Comparison of ENCODE assay signal across 22 mouse cellular contexts in genomic region chr2:118500191-118500590, GRCm38 (mm10). TPM values are rescaled to one million over a fixed set of nuclear protein-coding genes. Genes with fewer than 3 reads are reported as not detected.
DNase-seq lines count a peak whose midpoint lies in the region; ATAC-seq and TF ChIP-seq lines count a peak whose summit lies in the region.
"Had no signal": no experiment of that assay in that cellular context is flagged by ENCODE, and none has a peak within 500 bp of the region (broad histone marks: within the 10 kb centered on the region; RNA-seq: fewer than 3 reads in every experiment).

No protein-coding gene starts in this region.

- no peak for DNase-seq in forebrain, embryonic 10.5 days (ENCODE audit: extremely low spot score, low spot score)
- DNase-seq in forebrain, postnatal 0 days = no peak
- DNase-seq in midbrain, embryonic 11.5 days (ENCODE audit: low spot score, missing footprints) = peak; percentile 51
- DNase-seq in midbrain, embryonic 14.5 days = no peak
- DNase-seq in limb, embryonic 11.5 days (ENCODE audit: low spot score) = no peak
- DNase-seq in thymus, postnatal 36 days = peak; percentile 55 to 62
- no peak for DNase-seq in stomach, postnatal 0 days (ENCODE audit: low spot score)
- DNase-seq: cerebellum, adult 18-20 months; gastrocnemius, postnatal 14 days; heart, adult 18-20 months; lung, postnatal 10 days had no signal

- ATAC-seq in forebrain, postnatal 0 days = no peak
- no peak for ATAC-seq in midbrain, embryonic 11.5 days (ENCODE audit: low FRiP score)
- ATAC-seq in midbrain, embryonic 14.5 days (ENCODE audit: low FRiP score, low TSS enrichment) = no peak
- ATAC-seq in limb, embryonic 11.5 days (ENCODE audit: insufficient number of reproducible peaks, low FRiP score, low TSS enrichment, low read depth) = no peak
- ATAC-seq in stomach, postnatal 0 days (ENCODE audit: low FRiP score, low TSS enrichment) = no peak
- no peak for ATAC-seq in monocyte, adult 5-6 weeks (replicated peaks; ENCODE audit: insufficient number of reproducible peaks, low FRiP score, low TSS enrichment, poor library complexity, severe bottlenecking)
- ATAC-seq: activated CD4-positive, CD25-positive, alpha-beta regulatory T cell, adult 4 months; forebrain, embryonic 13.5 days; intestine, embryonic 16.5 days; midbrain, embryonic 13.5 days had no signal

- WGBS in forebrain, embryonic 10.5 days = 90% methylated on average over 2 of the region's 2 CpGs
- 87% methylated on average over 2 of the region's 2 CpGs for WGBS in forebrain, postnatal 0 days
- WGBS in midbrain, embryonic 11.5 days = 82% methylated on average over 2 of the region's 2 CpGs
- WGBS in midbrain, embryonic 14.5 days = 88% methylated on average over 2 of the region's 2 CpGs
- WGBS in limb, embryonic 11.5 days = 86% methylated on average over 2 of the region's 2 CpGs
- WGBS in stomach, postnatal 0 days = 88% methylated on average over 2 of the region's 2 CpGs

- H3K9me3 ChIP-seq in forebrain, embryonic 10.5 days = no peaks in the 10 kb centered on the region
- no peaks in the 10 kb centered on the region for H3K9me3 ChIP-seq in forebrain, postnatal 0 days (ENCODE audit: low read length)
- no peaks in the 10 kb centered on the region for H3K9me3 ChIP-seq in midbrain, embryonic 11.5 days (ENCODE audit: control insufficient read depth, low read length)
- no peaks in the 10 kb centered on the region for H3K9me3 ChIP-seq in midbrain, embryonic 14.5 days (ENCODE audit: control insufficient read depth, low read length)
- no peaks in the 10 kb centered on the region for H3K9me3 ChIP-seq in limb, embryonic 11.5 days (ENCODE audit: control insufficient read depth, low read length)
- no peaks in the 10 kb centered on the region for H3K9me3 ChIP-seq in stomach, postnatal 0 days (ENCODE audit: control insufficient read depth, low read length)
- H3K9me3 ChIP-seq: forebrain, embryonic 13.5 days; G1E; heart, embryonic 15.5 days; hindbrain, embryonic 13.5 days; midbrain, embryonic 13.5 days; stomach, embryonic 15.5 days had no signal

- no peak overlapping the region for H3K4me3 ChIP-seq in forebrain, embryonic 10.5 days
- no peak overlapping the region for H3K4me3 ChIP-seq in forebrain, postnatal 0 days (ENCODE audit: low read depth, low read length)
- no peak overlapping the region for H3K4me3 ChIP-seq in midbrain, embryonic 11.5 days (ENCODE audit: low read depth, low read length)
- H3K4me3 ChIP-seq in midbrain, embryonic 14.5 days (replicated peaks; ENCODE audit: low read depth, low read length) = no peak overlapping the region
- H3K4me3 ChIP-seq in limb, embryonic 11.5 days (ENCODE audit: low read depth, low read length) = no peak overlapping the region
- H3K4me3 ChIP-seq in stomach, postnatal 0 days (ENCODE audit: low read depth, low read length) = no peak overlapping the region
- H3K4me3 ChIP-seq: forebrain, embryonic 13.5 days; heart, embryonic 15.5 days; hindbrain, embryonic 13.5 days; midbrain, embryonic 13.5 days; myocyte; stomach, embryonic 15.5 days had no signal

- H3K4me2 ChIP-seq in forebrain, postnatal 0 days (ENCODE audit: low read depth) = no peak overlapping the region
- H3K4me2 ChIP-seq in midbrain, embryonic 11.5 days = no peak overlapping the region
- H3K4me2 ChIP-seq in midbrain, embryonic 14.5 days (ENCODE audit: low read length) = no peak overlapping the region
- H3K4me2 ChIP-seq in limb, embryonic 11.5 days (ENCODE audit: low read depth, severe bottlenecking) = no peak overlapping the region
- H3K4me2 ChIP-seq in stomach, postnatal 0 days (replicated peaks; ENCODE audit: low read depth) = no peak overlapping the region
- H3K4me2 ChIP-seq: forebrain, embryonic 13.5 days; heart, embryonic 15.5 days; hindbrain, embryonic 13.5 days; midbrain, embryonic 13.5 days; stomach, embryonic 15.5 days had no signal

- no peak overlapping the region for H3K9ac ChIP-seq in forebrain, postnatal 0 days
- H3K9ac ChIP-seq in midbrain, embryonic 11.5 days (ENCODE audit: low read length) = no peak overlapping the region
- H3K9ac ChIP-seq in midbrain, embryonic 14.5 days (replicated peaks; ENCODE audit: low read length) = no peak overlapping the region
- H3K9ac ChIP-seq in limb, embryonic 11.5 days (ENCODE audit: low read length) = no peak overlapping the region
- no peak overlapping the region for H3K9ac ChIP-seq in stomach, postnatal 0 days (ENCODE audit: low read length)
- H3K9ac ChIP-seq: forebrain, embryonic 13.5 days; heart, embryonic 15.5 days; liver, postnatal 0 days; midbrain, embryonic 13.5 days; stomach, embryonic 15.5 days had no signal

- peaks cover 13% of the 10 kb centered on the region; the same call in 1 of the 2 replicates for H3K27me3 ChIP-seq in forebrain, embryonic 10.5 days (ENCODE audit: poor library complexity, severe bottlenecking)
- no peaks in the 10 kb centered on the region for H3K27me3 ChIP-seq in forebrain, postnatal 0 days (ENCODE audit: insufficient read depth, low read length)
- H3K27me3 ChIP-seq in midbrain, embryonic 11.5 days (ENCODE audit: control insufficient read depth, insufficient read depth, low read length) = no peaks in the 10 kb centered on the region
- H3K27me3 ChIP-seq in midbrain, embryonic 14.5 days (ENCODE audit: control insufficient read depth, insufficient read depth, low read length) = no peaks in the 10 kb centered on the region
- H3K27me3 ChIP-seq in limb, embryonic 11.5 days (ENCODE audit: control insufficient read depth, insufficient read depth, low read length) = no peaks in the 10 kb centered on the region
- H3K27me3 ChIP-seq in stomach, postnatal 0 days (ENCODE audit: control insufficient read depth, insufficient read depth, low read length) = no peaks in the 10 kb centered on the region
- H3K27me3 ChIP-seq: forebrain, embryonic 13.5 days; heart, embryonic 15.5 days; stomach, embryonic 15.5 days had no signal

- H3K4me1 ChIP-seq in forebrain, embryonic 10.5 days = peaks cover 32% of the 10 kb centered on the region
- H3K4me1 ChIP-seq in forebrain, postnatal 0 days (ENCODE audit: insufficient read depth) = no peaks in the 10 kb centered on the region
- no peaks in the 10 kb centered on the region; the same call in 1 of the 2 replicates for H3K4me1 ChIP-seq in midbrain, embryonic 11.5 days (ENCODE audit: control insufficient read depth, insufficient read depth, low read length)
- no peaks in the 10 kb centered on the region for H3K4me1 ChIP-seq in midbrain, embryonic 14.5 days (ENCODE audit: control insufficient read depth, insufficient read depth, low read length)
- peaks cover 19% of the 10 kb centered on the region for H3K4me1 ChIP-seq in limb, embryonic 11.5 days (ENCODE audit: control insufficient read depth, insufficient read depth, low read length)
- H3K4me1 ChIP-seq in stomach, postnatal 0 days (replicated peaks; ENCODE audit: control insufficient read depth, insufficient read depth) = no peaks in the 10 kb centered on the region
- H3K4me1 ChIP-seq: heart, embryonic 15.5 days had no signal

- no peak for TF ChIP-seq EP300 in stomach, postnatal 0 days (optimal IDR thresholded peaks at IDR 0.05)

- H3K36me3 ChIP-seq in forebrain, embryonic 10.5 days (replicated peaks) = no peaks in the 10 kb centered on the region
- no peaks in the 10 kb centered on the region for H3K36me3 ChIP-seq in forebrain, postnatal 0 days (ENCODE audit: insufficient read depth)
- no peaks in the 10 kb centered on the region for H3K36me3 ChIP-seq in midbrain, embryonic 11.5 days (ENCODE audit: control insufficient read depth, insufficient read depth, low read length)
- no peaks in the 10 kb centered on the region for H3K36me3 ChIP-seq in midbrain, embryonic 14.5 days (ENCODE audit: control insufficient read depth, insufficient read depth, low read length)
- H3K36me3 ChIP-seq in limb, embryonic 11.5 days (ENCODE audit: control insufficient read depth, insufficient read depth, low read length) = no peaks in the 10 kb centered on the region
- no peaks in the 10 kb centered on the region for H3K36me3 ChIP-seq in stomach, postnatal 0 days (ENCODE audit: control insufficient read depth, insufficient read depth, low read length)
- H3K36me3 ChIP-seq: G1E; heart, embryonic 15.5 days; hindbrain, embryonic 13.5 days; midbrain, embryonic 13.5 days; stomach, embryonic 15.5 days had no signal

- H3K27ac ChIP-seq in forebrain, embryonic 10.5 days = peak overlapping the region; percentile 74
- no peak overlapping the region for H3K27ac ChIP-seq in forebrain, postnatal 0 days (ENCODE audit: low read depth, low read length)
- H3K27ac ChIP-seq in midbrain, embryonic 11.5 days (ENCODE audit: low read depth, low read length) = no peak overlapping the region
- H3K27ac ChIP-seq in midbrain, embryonic 14.5 days (replicated peaks; ENCODE audit: low read depth, low read length) = no peak overlapping the region
- peak overlapping the region; percentile 53; the same call in 1 of the 2 replicates for H3K27ac ChIP-seq in limb, embryonic 11.5 days (replicated peaks; ENCODE audit: low read depth, low read length)
- no peak overlapping the region for H3K27ac ChIP-seq in stomach, postnatal 0 days (replicated peaks)
- H3K27ac ChIP-seq: forebrain, embryonic 13.5 days; heart, embryonic 15.5 days; hindbrain, embryonic 13.5 days; midbrain, embryonic 13.5 days; stomach, embryonic 15.5 days had no signal

- TF ChIP-seq CTCF in forebrain, postnatal 0 days (IDR thresholded peaks at IDR 0.05; ENCODE audit: low read depth) = no peak
- no peak for TF ChIP-seq CTCF in stomach, postnatal 0 days (IDR thresholded peaks at IDR 0.05; ENCODE audit: low read depth)

RNA-seq across cellular contexts. Expression of gene Srp14, which starts 20.7 kb away (rescaled TPM):
- polyA plus RNA-seq in forebrain, embryonic 10.5 days (2016; fragmentation: Nextera tagmentation; extraction: Ambion mirVana) = 238 and 240 TPM in 2 replicates
- 180 and 252 TPM in 2 replicates for total RNA-seq in forebrain, postnatal 0 days (2014; rRNA removed)
- polyA plus RNA-seq in forebrain, postnatal 0 days (2015; fragmentation: Nextera tagmentation; extraction: Ambion mirVana) = 357 and 411 TPM in 2 replicates
- polyA plus RNA-seq in midbrain, embryonic 11.5 days (2014; fragmentation: Nextera tagmentation; extraction: Ambion mirVana) = 281 and 293 TPM in 2 replicates
- 327 and 366 TPM in 2 replicates for polyA plus RNA-seq in midbrain, embryonic 14.5 days (2014; fragmentation: Nextera tagmentation; extraction: Ambion mirVana)
- 231 TPM in 2 replicates for polyA plus RNA-seq in limb, embryonic 11.5 days (2014; fragmentation: Nextera tagmentation; extraction: Ambion mirVana)
- polyA plus RNA-seq in stomach, postnatal 0 days (2015; fragmentation: Nextera tagmentation; extraction: Ambion mirVana) = 175 and 180 TPM in 2 replicates
- 189 to 249 TPM (median 241 TPM) in 3 replicates for total RNA-seq in monocyte, adult 5-6 weeks (2017)

RNA-seq across cellular contexts. Expression of gene Bmf, which starts 49.3 kb away (rescaled TPM):
- polyA plus RNA-seq in forebrain, embryonic 10.5 days (2016; fragmentation: Nextera tagmentation; extraction: Ambion mirVana) = 3.8 and 4.5 TPM in 2 replicates
- 5.3 and 6.6 TPM in 2 replicates for total RNA-seq in forebrain, postnatal 0 days (2014; rRNA removed)
- 1.2 and 1.3 TPM in 2 replicates for polyA plus RNA-seq in forebrain, postnatal 0 days (2015; fragmentation: Nextera tagmentation; extraction: Ambion mirVana)
- polyA plus RNA-seq in midbrain, embryonic 11.5 days (2014; fragmentation: Nextera tagmentation; extraction: Ambion mirVana) = 1.8 and 2.8 TPM in 2 replicates
- polyA plus RNA-seq in midbrain, embryonic 14.5 days (2014; fragmentation: Nextera tagmentation; extraction: Ambion mirVana) = 1.9 and 2.8 TPM in 2 replicates
- polyA plus RNA-seq in limb, embryonic 11.5 days (2014; fragmentation: Nextera tagmentation; extraction: Ambion mirVana) = 3.8 and 7.5 TPM in 2 replicates
- polyA plus RNA-seq in stomach, postnatal 0 days (2015; fragmentation: Nextera tagmentation; extraction: Ambion mirVana) = 2.3 and 2.8 TPM in 2 replicates
- total RNA-seq in monocyte, adult 5-6 weeks (2017) = 21.5 to 42.1 TPM (median 35.4 TPM) in 3 replicates
- polyA plus RNA-seq: G1E had no signal

Comparison
In these comparisons a context has a peak if more than half of its experiments do, and no peak if none do; other contexts are left out.
1. DNase-seq: peak in midbrain, embryonic 11.5 days (single experiment) and thymus, postnatal 36 days (2 of 2); none in forebrain, embryonic 10.5 days (single experiment), forebrain, postnatal 0 days (single experiment), midbrain, embryonic 14.5 days (single experiment), limb, embryonic 11.5 days (single experiment) and stomach, postnatal 0 days (single experiment).
2. H3K27ac ChIP-seq: peak in forebrain, embryonic 10.5 days (single experiment) and limb, embryonic 11.5 days (single experiment); none in forebrain, postnatal 0 days (single experiment), midbrain, embryonic 11.5 days (single experiment), midbrain, embryonic 14.5 days (single experiment) and stomach, postnatal 0 days (single experiment).